Mouse (Mus musculus) embryonic facial prominence, embryonic 12.5 days (tissue): ENCODE results near the gene Kctd17. TPM values are rescaled to one million over a fixed set of nuclear protein-coding genes. Genes with fewer than 3 reads are reported as not detected.

Source experiments
- ATAC-seq: fragments of 200-750 bp; cut with Nextera tagmentation; 2 replicates; pipeline ENCODE4 v1.8.0; 2017; ENCODE audit not compliant: insufficient number of reproducible peaks, insufficient read depth, low FRiP score, low TSS enrichment
- H3K27ac ChIP-seq: fragments of 300-500 bp; sonication (generic); 2 replicates; pipeline ENCODE4 v1.5.1; 2016; ENCODE audit warnings: mild to moderate bottlenecking
- H3K27me3 ChIP-seq: fragments of 300-500 bp; sonication (generic); 2 replicates; pipeline ENCODE4 v1.6.1; 2016; ENCODE audit warnings: mild to moderate bottlenecking, moderate library complexity
- H3K36me3 ChIP-seq: fragments of 300-500 bp; sonication (generic); 2 replicates; pipeline ENCODE4 v1.6.1; 2016; ENCODE audit warnings: mild to moderate bottlenecking
- H3K4me1 ChIP-seq: fragments of 300-500 bp; sonication (generic); 2 replicates; pipeline ENCODE4 v1.6.1; 2016
- H3K4me2 ChIP-seq: fragments of 300-500 bp; sonication (generic); replicated peaks from 2 replicates; pipeline ENCODE4 v1.6.1; 2016; ENCODE audit warnings: mild to moderate bottlenecking, moderate library complexity
- H3K4me3 ChIP-seq: fragments of 300-500 bp; sonication (generic); 2 replicates; pipeline ENCODE4 v1.5.1; 2016; ENCODE audit warnings: mild to moderate bottlenecking
- H3K9ac ChIP-seq: fragments of 300-500 bp; sonication (generic); 2 replicates; pipeline ENCODE4 v1.6.1; 2016; ENCODE audit warnings: mild to moderate bottlenecking, moderate library complexity
- H3K9me3 ChIP-seq: fragments of 300-500 bp; sonication (generic); 2 replicates; pipeline ENCODE4 v1.6.1; 2016; ENCODE audit warnings: mild to moderate bottlenecking, moderate library complexity
- WGBS: fragments of 180-500 bp; shearing (Covaris S2); methylation state at CpG from one replicate; pipeline ENCODE4 v1.1.7; 2016; 5-methylcytosine and 5-hydroxymethylcytosine counted together
- polyA plus RNA-seq: library from polyadenylated mRNA; unstranded; fragments of >200 nt; fragmentation: Nextera tagmentation; extraction: Ambion mirVana; gene quantifications from 2 replicates; pipeline ENCODE4 v1.2.1, GENCODE M21; 2016

Kctd17 gene
- polyA plus RNA-seq, 1 experiment from 2014 or later, result 56.1 TPM

DNA sequence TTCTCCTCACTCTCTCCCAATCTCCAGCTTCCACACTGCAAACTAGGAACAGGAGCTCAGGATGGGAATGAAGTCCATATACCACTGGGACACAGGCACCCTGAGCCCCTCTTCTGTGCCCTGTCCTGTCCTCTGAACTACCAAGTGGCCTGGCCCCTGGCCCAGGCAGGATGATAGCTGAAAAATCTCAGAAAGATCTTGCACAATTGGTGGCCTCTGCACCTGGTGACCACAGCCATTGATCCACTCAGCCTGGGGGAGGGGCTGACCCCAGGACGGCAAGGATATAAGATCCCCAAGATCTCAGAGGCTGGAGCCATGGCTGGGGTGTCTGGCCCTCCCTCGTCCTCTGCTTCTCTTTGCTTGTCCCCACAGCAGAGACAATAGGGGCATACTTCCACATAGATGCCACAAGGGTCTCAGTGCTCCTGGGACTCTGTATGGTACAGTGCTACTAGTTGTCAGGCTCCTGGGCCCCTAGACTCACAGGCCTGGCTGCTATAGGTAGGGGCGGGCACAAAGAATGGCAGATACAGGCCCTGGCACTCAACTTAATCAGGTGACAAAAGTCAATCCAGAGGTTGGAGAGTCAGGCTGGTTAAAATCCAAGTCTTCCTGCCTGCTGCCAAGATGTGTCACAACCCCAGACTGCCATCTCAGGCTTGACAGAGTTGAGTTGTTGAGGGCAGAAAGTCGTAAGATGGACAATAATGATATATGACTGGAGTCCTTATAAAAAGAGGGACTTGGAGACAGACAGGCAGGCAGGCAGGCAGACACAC lies 42.3 kb downstream of the Kctd17 start:
- no peak overlapping the region for H3K4me2 ChIP-seq
- no peak overlapping the region for H3K27ac ChIP-seq
- H3K4me3 ChIP-seq, result no peak overlapping the region
- H3K9me3 ChIP-seq, result no peaks in the 10 kb centered on the region
- 70% methylated on average over 4 of the region's 4 CpGs for WGBS
- H3K9ac ChIP-seq, result no peak overlapping the region
- ATAC-seq, result no peak
- no peaks in the 10 kb centered on the region for H3K27me3 ChIP-seq
- 0 out of 2 replicates have a peak, but pooled peaks cover 2% of the 10 kb centered on the region for H3K4me1 ChIP-seq
- no peaks in the 10 kb centered on the region for H3K36me3 ChIP-seq

DNA sequence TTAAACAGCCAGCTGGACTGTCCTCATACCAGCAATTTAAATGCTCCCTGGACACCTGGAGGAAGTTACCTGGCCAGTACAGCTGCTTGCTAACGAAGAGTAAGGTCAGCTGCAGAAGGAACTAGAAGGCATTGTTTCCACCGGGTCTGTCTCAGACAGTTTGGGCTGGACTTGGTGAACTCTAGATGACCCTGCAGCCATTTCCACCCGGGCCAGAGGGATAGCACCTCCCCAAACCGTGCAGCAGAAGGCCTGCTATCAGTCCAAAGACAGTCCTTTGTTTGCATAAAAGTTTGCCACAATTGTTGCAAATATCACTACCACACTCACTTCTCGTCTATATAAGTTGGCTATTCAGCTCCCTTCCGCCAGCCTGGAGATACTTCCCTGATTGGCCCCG lies 43.5 kb downstream of the Kctd17 start:
- Histone ChIP-seq H3K4me1 (0 out of 2 replicates have a peak, but pooled peaks cover 2% of the 10 kb centered on the region), H3K27me3 (0 out of 2 replicates have a peak, but pooled peaks cover 4% of the 10 kb centered on the region), H3K36me3 (no peaks in the 10 kb centered on the region), H3K4me3 (no peak overlapping the region), H3K9me3 (no peaks in the 10 kb centered on the region), H3K9ac (no peak overlapping the region), H3K27ac (no peak overlapping the region), H3K4me2 (no peak overlapping the region)
- no peak for ATAC-seq
- WGBS, result 47% methylated on average over 7 of the region's 7 CpGs

DNA sequence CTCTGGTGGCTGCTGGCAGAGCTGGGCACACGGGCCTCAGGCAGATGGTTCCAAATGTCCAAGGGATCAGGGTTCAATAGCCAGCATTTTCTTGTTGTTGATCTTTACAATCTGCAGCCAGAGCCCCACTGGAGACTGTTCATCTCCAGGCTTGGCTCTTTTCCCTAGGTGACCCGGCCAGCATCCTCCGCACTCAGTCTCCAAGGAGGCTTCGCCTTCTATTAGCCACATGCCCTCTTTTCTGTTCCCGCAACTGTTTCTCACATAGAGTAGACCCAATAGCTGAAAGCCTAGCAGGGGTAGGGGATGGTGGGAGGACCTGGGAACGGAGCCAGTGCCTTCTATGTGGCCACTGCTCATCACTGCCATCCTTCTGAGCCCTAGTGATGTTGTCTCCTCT lies 45.1 kb downstream of the Kctd17 start:
- 0 out of 2 replicates have a peak, but pooled peaks cover 2% of the 10 kb centered on the region for H3K4me1 ChIP-seq
- H3K4me3 ChIP-seq, result no peak overlapping the region
- ATAC-seq, result no peak
- H3K27ac ChIP-seq, result no peak overlapping the region
- WGBS, result 78% methylated on average over 6 of the region's 6 CpGs
- no peaks in the 10 kb centered on the region for H3K36me3 ChIP-seq
- H3K9me3 ChIP-seq, result no peaks in the 10 kb centered on the region
- no peak overlapping the region for H3K9ac ChIP-seq
- H3K27me3 ChIP-seq, result 0 out of 2 replicates have a peak, but pooled peaks cover 4% of the 10 kb centered on the region
- no peak overlapping the region for H3K4me2 ChIP-seq

DNA sequence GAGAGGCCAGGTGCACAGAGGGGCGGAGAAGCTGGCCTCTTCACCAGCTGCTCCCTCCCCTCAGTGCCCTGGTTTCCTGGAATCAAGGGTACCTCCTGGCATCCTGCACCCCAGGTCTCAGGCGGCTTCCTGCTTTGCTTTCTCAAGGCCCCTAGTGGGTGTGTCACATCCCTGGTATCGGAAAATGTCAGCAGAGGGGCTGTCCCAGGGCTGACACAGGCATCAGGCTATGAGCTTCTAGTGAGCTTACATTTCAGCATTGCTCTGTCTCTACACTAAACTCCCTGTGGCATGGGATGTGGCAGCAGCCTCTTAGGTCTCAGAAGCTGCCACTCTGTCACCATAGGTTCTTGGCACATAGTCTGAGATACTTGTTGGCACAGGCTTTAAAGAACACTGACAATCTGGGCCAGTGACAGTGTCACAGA lies 47.3 kb downstream of the Kctd17 start:
- no peak overlapping the region for H3K4me2 ChIP-seq
- H3K4me3 ChIP-seq, result no peak overlapping the region
- 0 out of 2 replicates have a peak, but pooled peaks cover 2% of the 10 kb centered on the region for H3K4me1 ChIP-seq
- H3K9ac ChIP-seq, result no peak overlapping the region
- no peaks in the 10 kb centered on the region for H3K36me3 ChIP-seq
- H3K27ac ChIP-seq, result no peak overlapping the region
- 65% methylated on average over 3 of the region's 3 CpGs for WGBS
- no peak for ATAC-seq
- no peaks in the 10 kb centered on the region for H3K9me3 ChIP-seq
- H3K27me3 ChIP-seq, result 0 out of 2 replicates have a peak, but pooled peaks cover 4% of the 10 kb centered on the region

DNA sequence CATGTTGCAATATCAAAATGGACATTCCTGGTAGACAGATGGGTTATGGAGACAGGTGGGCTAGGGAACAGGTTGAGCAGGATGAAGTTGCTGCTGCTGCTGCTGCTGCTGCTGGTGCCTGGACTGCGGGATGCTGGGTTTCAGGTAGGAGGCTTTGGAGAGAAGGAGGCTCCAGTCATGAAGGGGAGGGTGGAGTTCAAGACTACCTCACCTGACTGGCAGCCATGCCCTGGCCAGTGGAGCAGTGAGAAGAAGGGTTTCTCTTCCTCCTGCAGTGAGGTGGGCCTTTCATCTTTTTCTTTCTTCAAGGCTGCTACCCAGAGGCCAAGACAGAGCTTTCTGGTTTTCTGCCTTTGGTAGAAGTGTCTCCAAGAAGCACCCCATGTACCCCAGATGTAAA lies 48.5 kb downstream of the Kctd17 start:
- 74% methylated on average over 1 of the region's 1 CpGs for WGBS

DNA sequence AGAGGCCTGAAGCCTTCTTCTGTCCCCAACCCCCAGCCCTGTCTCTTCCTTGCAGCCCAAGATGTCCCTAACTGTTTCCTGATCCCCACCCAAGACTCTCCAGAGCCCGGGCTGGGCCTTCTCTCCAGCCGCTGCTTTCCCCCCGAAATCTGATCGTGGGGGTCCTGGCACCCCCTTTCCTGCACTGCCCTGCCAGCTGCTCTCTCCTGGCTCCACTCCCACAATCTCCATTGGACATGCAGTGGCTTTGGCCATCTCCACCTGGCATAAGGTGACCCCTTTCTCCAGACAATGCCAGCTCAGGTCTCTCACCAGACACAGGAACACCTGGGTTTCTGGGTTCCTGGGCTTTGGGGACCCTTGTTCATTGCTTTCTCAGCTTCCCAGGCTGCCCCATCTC lies 49.7 kb downstream of the Kctd17 start:
- 83% methylated on average over 4 of the region's 4 CpGs for WGBS
- Histone ChIP-seq H3K36me3 (no peaks in the 10 kb centered on the region), H3K27ac (no peak overlapping the region), H3K4me1 (no peaks in the 10 kb centered on the region), H3K27me3 (peaks cover 4% of the 10 kb centered on the region; the same call in 1 of the 2 replicates), H3K4me3 (no peak overlapping the region), H3K9ac (no peak overlapping the region), H3K4me2 (no peak overlapping the region), H3K9me3 (no peaks in the 10 kb centered on the region)
- no peak for ATAC-seq

More for the DNA sequence above, 48.5 kb downstream of the Kctd17 start:
- Histone ChIP-seq H3K4me2 (no peak overlapping the region), H3K36me3 (no peaks in the 10 kb centered on the region), H3K9me3 (no peaks in the 10 kb centered on the region), H3K9ac (no peak overlapping the region), H3K27ac (no peak overlapping the region), H3K4me3 (no peak overlapping the region), H3K27me3 (peaks cover 4% of the 10 kb centered on the region; the same call in 1 of the 2 replicates), H3K4me1 (no peaks in the 10 kb centered on the region)
- ATAC-seq, result no peak

DNA sequence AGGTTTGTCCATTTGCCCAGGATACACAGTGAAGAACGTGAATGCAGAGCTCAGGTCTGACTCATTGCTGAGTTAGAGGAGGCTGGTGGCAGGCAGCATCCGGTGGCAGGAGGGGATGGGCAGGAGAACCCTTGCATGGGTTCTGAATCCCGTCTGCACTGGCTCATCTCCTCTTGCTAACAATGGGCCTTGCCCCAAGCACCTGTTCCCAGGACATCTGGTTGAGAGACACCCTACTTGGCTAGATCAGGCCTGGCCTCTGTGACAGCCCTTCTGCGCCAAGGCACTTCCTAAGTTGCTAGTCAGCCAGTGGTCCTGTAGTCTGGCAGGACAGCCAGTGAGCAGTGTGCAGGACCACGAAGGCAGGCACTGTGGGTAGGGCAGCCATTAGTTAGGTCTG lies 51.1 kb downstream of the Kctd17 start:
- ATAC-seq, result no peak
- no peak overlapping the region for H3K4me3 ChIP-seq
- H3K4me1 ChIP-seq, result no peaks in the 10 kb centered on the region
- H3K27ac ChIP-seq, result no peak overlapping the region
- no peaks in the 10 kb centered on the region for H3K36me3 ChIP-seq
- H3K9ac ChIP-seq, result no peak overlapping the region
- H3K9me3 ChIP-seq, result no peaks in the 10 kb centered on the region
- no peak overlapping the region for H3K4me2 ChIP-seq
- peaks cover 4% of the 10 kb centered on the region; the same call in 1 of the 2 replicates for H3K27me3 ChIP-seq
- 75% methylated on average over 5 of the region's 5 CpGs for WGBS

DNA sequence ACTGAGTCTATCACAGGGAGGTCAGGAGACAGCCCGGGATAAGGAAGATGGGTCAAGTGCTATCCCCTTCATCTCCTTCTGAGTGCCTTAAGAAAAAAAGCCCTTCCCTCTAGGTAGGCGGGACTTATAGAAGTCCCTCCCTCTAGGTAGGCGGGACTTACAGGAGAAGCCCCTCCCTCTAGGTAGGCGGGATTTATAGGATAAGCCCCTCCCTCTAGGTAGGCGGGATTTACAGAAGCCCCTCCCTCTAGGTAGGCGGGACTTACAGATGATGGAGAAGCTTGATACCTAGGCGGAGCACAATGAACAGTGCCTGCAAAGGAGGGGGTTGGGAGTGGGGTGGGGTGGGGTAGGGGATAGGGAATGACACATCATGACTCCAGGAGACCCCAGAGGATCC lies 51.7 kb downstream of the Kctd17 start:
- 71% methylated on average over 7 of the region's 7 CpGs for WGBS
- H3K36me3 ChIP-seq, result no peaks in the 10 kb centered on the region

DNA sequence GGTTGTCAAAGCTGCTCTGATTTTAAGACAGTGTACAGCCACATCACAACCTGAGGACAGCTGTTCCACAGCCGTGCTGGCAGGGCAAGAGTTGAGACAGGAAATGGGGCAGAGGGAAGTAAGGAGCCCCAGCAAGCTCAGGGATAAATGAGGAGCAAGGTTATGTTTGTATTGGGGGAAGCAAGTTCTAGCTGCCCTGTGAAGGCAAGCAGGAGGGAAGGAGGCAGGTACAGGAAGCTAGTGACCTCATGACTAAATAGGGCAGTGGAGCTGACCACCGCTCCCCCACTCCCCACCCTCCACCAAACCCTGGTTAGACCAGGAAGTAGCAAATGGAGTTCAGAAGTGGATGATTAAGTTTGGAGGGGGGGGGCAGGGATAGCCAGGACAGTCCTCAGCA lies 52.6 kb downstream of the Kctd17 start:
- WGBS, result 61% methylated on average over 2 of the region's 2 CpGs
- Histone ChIP-seq H3K27ac (no peak overlapping the region), H3K4me2 (no peak overlapping the region), H3K4me3 (no peak overlapping the region), H3K4me1 (no peaks in the 10 kb centered on the region), H3K27me3 (peaks cover 4% of the 10 kb centered on the region; the same call in 1 of the 2 replicates), H3K9ac (no peak overlapping the region), H3K36me3 (no peaks in the 10 kb centered on the region), H3K9me3 (no peaks in the 10 kb centered on the region)
- ATAC-seq, result no peak

More for the DNA sequence above, 51.7 kb downstream of the Kctd17 start:
- no peak overlapping the region for H3K4me3 ChIP-seq
- H3K4me1 ChIP-seq, result no peaks in the 10 kb centered on the region
- ATAC-seq, result no peak
- H3K9ac ChIP-seq, result no peak overlapping the region
- H3K4me2 ChIP-seq, result no peak overlapping the region
- H3K27ac ChIP-seq, result no peak overlapping the region
- peaks cover 4% of the 10 kb centered on the region; the same call in 1 of the 2 replicates for H3K27me3 ChIP-seq
- H3K9me3 ChIP-seq, result no peaks in the 10 kb centered on the region

DNA sequence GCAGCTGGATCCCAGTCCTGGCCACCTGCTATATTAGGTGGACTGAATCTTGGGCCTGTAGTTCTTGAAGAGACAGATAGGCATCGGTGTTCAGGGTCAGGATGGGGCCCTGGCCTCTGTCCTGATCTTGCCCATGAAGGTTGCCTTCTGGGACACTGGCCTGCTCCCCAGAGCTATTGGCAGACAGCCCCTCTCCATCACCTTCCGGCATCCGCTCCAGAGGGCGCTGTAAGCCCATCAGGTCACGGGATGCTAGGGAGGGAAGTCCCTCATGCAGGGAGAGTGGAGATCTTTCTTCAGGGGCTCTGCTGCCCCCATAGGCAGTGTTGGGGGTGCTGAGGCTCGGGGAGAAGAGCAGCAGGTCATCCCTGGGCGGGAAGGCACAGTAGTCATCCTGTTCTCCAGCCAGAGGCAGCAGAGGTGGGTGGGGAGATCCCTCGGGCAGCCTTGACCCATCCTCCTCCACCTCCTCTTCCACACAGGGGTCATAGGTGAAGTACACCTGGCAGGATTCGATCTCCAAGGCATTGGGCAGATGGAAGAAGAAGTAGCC lies 53.2 kb downstream of the Kctd17 start:
- no peaks in the 10 kb centered on the region for H3K4me1 ChIP-seq
- no peak overlapping the region for H3K4me3 ChIP-seq
- no peak overlapping the region for H3K9ac ChIP-seq
- no peak for ATAC-seq
- H3K4me2 ChIP-seq, result no peak overlapping the region
- no peaks in the 10 kb centered on the region for H3K36me3 ChIP-seq
- no peaks in the 10 kb centered on the region; the same call in 1 of the 2 replicates for H3K27me3 ChIP-seq
- H3K27ac ChIP-seq, result no peak overlapping the region
- no peaks in the 10 kb centered on the region for H3K9me3 ChIP-seq
- 52% methylated on average over 9 of the region's 9 CpGs for WGBS

DNA sequence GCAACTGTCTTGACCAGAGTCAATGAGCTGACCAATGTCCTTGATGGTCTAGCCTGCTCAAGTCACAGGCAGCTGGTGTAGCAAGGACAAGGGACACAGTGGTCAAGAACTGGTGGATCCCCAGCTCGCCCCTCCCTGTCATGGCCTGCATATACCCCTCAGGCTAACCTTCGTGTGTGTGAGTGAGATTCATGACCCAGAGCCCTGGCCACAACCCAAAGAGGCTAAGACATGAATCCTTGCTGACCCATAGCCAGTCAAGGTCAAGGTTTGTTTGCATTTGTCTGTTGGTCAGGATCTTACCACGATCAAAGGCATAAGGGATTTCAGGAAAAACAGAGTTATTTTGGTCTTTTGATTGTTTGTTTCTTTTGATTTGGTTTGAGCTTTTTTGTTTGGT lies 54.2 kb downstream of the Kctd17 start:
- WGBS, result 59% methylated on average over 3 of the region's 3 CpGs
- Histone ChIP-seq H3K27me3 (no peaks in the 10 kb centered on the region; the same call in 1 of the 2 replicates), H3K4me3 (no peak overlapping the region), H3K4me2 (no peak overlapping the region), H3K9me3 (no peaks in the 10 kb centered on the region), H3K36me3 (no peaks in the 10 kb centered on the region), H3K4me1 (no peaks in the 10 kb centered on the region), H3K9ac (no peak overlapping the region), H3K27ac (no peak overlapping the region)
- no peak for ATAC-seq

DNA sequence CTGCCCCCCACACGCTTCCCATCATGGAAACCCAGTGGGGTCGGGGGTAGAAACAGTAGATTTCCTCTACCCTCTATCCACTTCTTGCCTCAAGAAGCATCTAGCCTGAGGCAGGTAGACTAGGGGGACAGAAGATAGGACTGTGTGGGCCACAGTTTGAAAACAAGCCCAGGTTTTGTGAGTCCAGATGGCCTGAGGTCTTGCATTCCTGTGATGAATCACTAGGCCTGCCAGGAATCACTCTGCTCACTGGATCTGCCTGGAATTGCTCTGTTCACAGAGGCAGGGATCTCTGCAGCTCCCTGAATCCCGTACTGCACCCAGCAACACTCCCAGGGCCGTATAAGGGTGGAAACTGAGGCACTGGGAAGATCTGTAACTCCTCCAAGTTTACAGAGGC lies 54.9 kb downstream of the Kctd17 start:
- H3K4me2 ChIP-seq, result no peak overlapping the region
- ATAC-seq, result no peak
- no peaks in the 10 kb centered on the region for H3K9me3 ChIP-seq
- H3K27ac ChIP-seq, result no peak overlapping the region
- no peak overlapping the region for H3K9ac ChIP-seq
- 71% methylated on average over 4 of the region's 4 CpGs for WGBS
- no peaks in the 10 kb centered on the region; the same call in 1 of the 2 replicates for H3K27me3 ChIP-seq
- no peak overlapping the region for H3K4me3 ChIP-seq
- H3K4me1 ChIP-seq, result no peaks in the 10 kb centered on the region
- no peaks in the 10 kb centered on the region for H3K36me3 ChIP-seq
